Mouse (Mus musculus) kidney, postnatal 0 days (tissue): ENCODE data around the gene Egfl8. TPM values are rescaled to one million over a fixed set of nuclear protein-coding genes. Genes with fewer than 3 reads are reported as not detected.
A peak's percentile ranks its signal among the peaks of the same experiment; 100 is the strongest.

Experiments used
- ATAC-seq: fragments of 200-750 bp; cut with Nextera tagmentation; replicated peaks from 2 replicates; pipeline ENCODE4 v1.8.0; 2017; ENCODE audit warnings: low read depth, moderate number of reproducible peaks, moderate TSS enrichment, moderate library complexity; ENCODE audit not compliant: low FRiP score
- DNase-seq: peaks from one replicate; pipeline ENCODE4 v3.0.0-alpha.2; 2016; ENCODE audit warnings: low spot score
- H3K27ac ChIP-seq: fragments of 300-500 bp; sonication (generic); 2 replicates; pipeline ENCODE4 v1.5.1; 2014; ENCODE audit warnings: mild to moderate bottlenecking
- H3K27me3 ChIP-seq: fragments of 300-500 bp; sonication (generic); 2 replicates; pipeline ENCODE4 v1.6.1; 2014; ENCODE audit warnings: low read length, mixed read lengths; ENCODE audit not compliant: insufficient read depth
- H3K36me3 ChIP-seq: fragments of 300-500 bp; sonication (generic); 2 replicates; pipeline ENCODE4 v1.6.1; 2014; ENCODE audit warnings: low read length, mixed read lengths; ENCODE audit not compliant: insufficient read depth
- H3K4me1 ChIP-seq: fragments of 300-500 bp; sonication (generic); replicated peaks from 2 replicates; pipeline ENCODE4 v1.6.1; 2014; ENCODE audit warnings: antibody characterized with exemption, low read length, mixed read lengths; ENCODE audit not compliant: insufficient read depth
- H3K4me2 ChIP-seq: fragments of 300-500 bp; sonication (generic); 2 replicates; pipeline ENCODE4 v1.6.1; 2014; ENCODE audit warnings: mild to moderate bottlenecking, low read length, moderate library complexity, mixed read lengths
- H3K4me3 ChIP-seq: fragments of 300-500 bp; sonication (generic); replicated peaks from 2 replicates; pipeline ENCODE4 v1.5.1; 2014; ENCODE audit warnings: low read depth, low read length
- H3K9ac ChIP-seq: fragments of 300-500 bp; sonication (generic); 2 replicates; pipeline ENCODE4 v1.6.1; 2014; ENCODE audit warnings: low read depth, low read length
- H3K9me3 ChIP-seq: fragments of 300-500 bp; sonication (generic); replicated peaks from 2 replicates; pipeline ENCODE4 v1.6.1; 2016; ENCODE audit warnings: low read length, inconsistent platforms, mixed read lengths
- CTCF ChIP-seq: IDR thresholded peaks from 2 replicates; pipeline ENCODE4 v1.5.1; 2016; ENCODE audit warnings: antibody characterized with exemption, low read depth, mild to moderate bottlenecking, moderate library complexity
- WGBS: fragments of 180-500 bp; shearing (Covaris S2); extraction: QIAGEN DNeasy Blood & Tissue Kit; methylation state at CpG from one replicate; pipeline ENCODE4 v1.1.7; 2014; 5-methylcytosine and 5-hydroxymethylcytosine counted together
- polyA plus RNA-seq: library from polyadenylated mRNA; unstranded; fragments of >200 nt; fragmentation: Nextera tagmentation; extraction: Ambion mirVana; gene quantifications from 2 replicates; pipeline ENCODE4 v1.2.1, GENCODE M21; 2015

The Egfl8 gene
- polyA plus RNA-seq, 1 experiment from 2014 or later: 5.9 TPM

- peak; percentile 96 for ATAC-seq
- H3K27ac ChIP-seq: peak within 1 kb of the TSS; percentile 69
- DNase-seq: peak; percentile 99
- peak within 1 kb of the TSS; percentile 99 for H3K4me3 ChIP-seq
- no peaks in the 10 kb centered on the region for H3K27me3 ChIP-seq
- WGBS: under 1% methylated on average over 60 of the region's 66 CpGs
- H3K4me1 ChIP-seq: peaks cover 15% of the 10 kb centered on the region
- peaks cover 29% of the 10 kb centered on the region for H3K36me3 ChIP-seq
- H3K9ac ChIP-seq: peak within 1 kb of the TSS; percentile 85
- no peak; the same call in 1 of the 2 replicates for TF ChIP-seq CTCF
- no peaks in the 10 kb centered on the region for H3K9me3 ChIP-seq
- H3K4me2 ChIP-seq: peak within 1 kb of the TSS; percentile 83
Measured at GRCm38 (mm10) chr17:34646906-34647787, 31.4 kb upstream of the Egfl8 start, which contains the start of gene Atf6b. TSS of gene Atf6b (plus strand) at chr17:34647146.

- no peak overlapping the region for H3K9ac ChIP-seq
Measured at GRCm38 (mm10) chr17:34645831-34646511, 30.2 kb upstream of the Egfl8 start.

DNA sequence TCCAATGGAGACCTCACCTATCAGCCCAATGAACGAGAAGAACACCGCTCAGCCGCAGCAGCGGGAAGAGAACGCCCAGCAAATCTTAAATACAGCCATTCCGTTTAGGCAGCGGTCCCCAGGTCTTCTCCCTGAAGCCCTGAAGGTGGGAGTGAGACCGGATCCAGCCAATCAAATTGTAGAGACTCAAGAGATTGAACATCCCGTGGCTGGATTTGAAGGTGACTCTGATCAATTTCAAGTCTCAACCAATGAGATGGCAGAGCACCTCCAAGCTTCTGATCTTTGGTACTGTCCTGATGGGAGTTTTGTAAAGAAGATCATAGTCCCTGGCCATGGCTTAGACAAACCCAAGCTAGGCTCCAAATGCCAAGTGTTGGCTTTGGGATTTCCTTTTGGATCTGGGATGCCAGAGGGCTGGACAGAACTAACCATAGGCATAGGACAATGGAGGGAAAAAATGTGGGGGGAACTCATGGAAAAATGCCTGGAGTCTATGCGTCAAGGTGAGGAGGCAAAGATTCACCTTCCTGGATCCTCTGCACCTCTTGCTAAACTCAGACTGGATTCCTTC lies 29.6 kb upstream of the Egfl8 start:
- DNase-seq (no peak), ATAC-seq (no peak)
- Histone ChIP-seq H3K4me1 (peaks cover 24% of the 10 kb centered on the region), H3K27me3 (no peaks in the 10 kb centered on the region), H3K36me3 (peaks cover 12% of the 10 kb centered on the region; the same call in 1 of the 2 replicates), H3K27ac (peak overlapping the region; percentile 79; the same call in 1 of the 2 replicates), H3K9me3 (no peaks in the 10 kb centered on the region), H3K9ac (peak overlapping the region; percentile 61), H3K4me2 (peak overlapping the region; percentile 77), H3K4me3 (peak overlapping the region; percentile 51)
- TF ChIP-seq CTCF: no peak
- WGBS: 56% methylated on average over 10 of the region's 10 CpGs

More at GRCm38 (mm10) chr17:34645831-34646511, 30.2 kb upstream of the Egfl8 start:
- no peaks in the 10 kb centered on the region for H3K9me3 ChIP-seq
- ATAC-seq (no peak), DNase-seq (no peak)
- no peak for TF ChIP-seq CTCF
- 87% methylated on average over 30 of the region's 30 CpGs for WGBS
- H3K27ac ChIP-seq: no peak overlapping the region
- H3K27me3 ChIP-seq: no peaks in the 10 kb centered on the region
- H3K4me3 ChIP-seq: no peak overlapping the region
- H3K36me3 ChIP-seq: peaks cover 18% of the 10 kb centered on the region; the same call in 1 of the 2 replicates
- H3K4me1 ChIP-seq: peaks cover 19% of the 10 kb centered on the region
- H3K4me2 ChIP-seq: peak overlapping the region; percentile 77

GRCm38 (mm10) chr17:34644608-34645007 lies 28.8 kb upstream of the Egfl8 start, which contains the start of gene Fkbpl:
TSS of gene Fkbpl (plus strand) at chr17:34644764.
- TF ChIP-seq CTCF: no peak
- Histone ChIP-seq H3K4me3 (peak within 1 kb of the TSS; percentile 51), H3K9me3 (no peaks in the 10 kb centered on the region), H3K27me3 (no peaks in the 10 kb centered on the region), H3K27ac (peak within 1 kb of the TSS; percentile 79), H3K36me3 (peaks cover 8% of the 10 kb centered on the region; the same call in 1 of the 2 replicates), H3K9ac (peak within 1 kb of the TSS; percentile 61), H3K4me1 (peaks cover 24% of the 10 kb centered on the region), H3K4me2 (peak within 1 kb of the TSS; percentile 77)
- DNase-seq (peak; percentile 98), ATAC-seq (peak; percentile 76)
- WGBS: under 1% methylated on average over 16 of the region's 16 CpGs

GRCm38 (mm10) chr17:34643944-34644343 lies 28.2 kb upstream of the Egfl8 start:
- 83% methylated on average over 10 of the region's 10 CpGs for WGBS
- H3K4me1 ChIP-seq: peaks cover 24% of the 10 kb centered on the region
- ATAC-seq: no peak

DNA sequence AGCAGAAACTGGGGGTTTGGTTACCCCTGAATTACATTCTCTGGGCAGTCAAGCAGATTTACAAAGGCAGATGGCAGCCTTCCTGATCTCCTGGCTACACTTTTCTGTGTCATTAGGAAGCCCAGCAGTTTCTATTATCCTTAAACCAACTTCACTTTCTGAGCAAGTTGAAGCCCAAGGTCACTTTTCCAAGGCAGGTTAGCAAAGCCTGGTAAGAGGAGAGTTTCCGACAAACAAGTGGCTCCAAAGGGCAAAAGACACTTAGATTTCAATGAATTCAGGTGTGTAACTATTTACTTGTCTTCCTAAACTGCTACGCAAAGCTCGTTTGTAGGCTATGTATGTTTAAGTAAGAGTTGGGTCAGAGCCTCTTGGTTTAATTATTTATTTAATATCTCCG lies 27.6 kb upstream of the Egfl8 start:
- peaks cover 24% of the 10 kb centered on the region for H3K4me1 ChIP-seq
- no peak overlapping the region for H3K4me3 ChIP-seq
- no peak for TF ChIP-seq CTCF
- 84% methylated on average over 4 of the region's 4 CpGs for WGBS
- no peak overlapping the region for H3K27ac ChIP-seq
- DNase-seq: no peak
- H3K4me2 ChIP-seq: no peak overlapping the region
- H3K9ac ChIP-seq: no peak overlapping the region
- H3K36me3 ChIP-seq: no peaks in the 10 kb centered on the region
- no peaks in the 10 kb centered on the region for H3K27me3 ChIP-seq
- H3K9me3 ChIP-seq: no peaks in the 10 kb centered on the region
- ATAC-seq: no peak

More at GRCm38 (mm10) chr17:34643944-34644343, 28.2 kb upstream of the Egfl8 start:
- H3K27ac ChIP-seq: no peak overlapping the region
- H3K4me2 ChIP-seq: no peak overlapping the region
- no peaks in the 10 kb centered on the region for H3K9me3 ChIP-seq
- no peak overlapping the region for H3K4me3 ChIP-seq
- no peaks in the 10 kb centered on the region for H3K27me3 ChIP-seq
- no peak for DNase-seq
- no peak for TF ChIP-seq CTCF
- H3K36me3 ChIP-seq: peaks cover under 1% of the 10 kb centered on the region; the same call in 1 of the 2 replicates
- no peak overlapping the region for H3K9ac ChIP-seq
